16 mouse cellular contexts compared by ENCODE assay signal in the genomic region with DNA sequence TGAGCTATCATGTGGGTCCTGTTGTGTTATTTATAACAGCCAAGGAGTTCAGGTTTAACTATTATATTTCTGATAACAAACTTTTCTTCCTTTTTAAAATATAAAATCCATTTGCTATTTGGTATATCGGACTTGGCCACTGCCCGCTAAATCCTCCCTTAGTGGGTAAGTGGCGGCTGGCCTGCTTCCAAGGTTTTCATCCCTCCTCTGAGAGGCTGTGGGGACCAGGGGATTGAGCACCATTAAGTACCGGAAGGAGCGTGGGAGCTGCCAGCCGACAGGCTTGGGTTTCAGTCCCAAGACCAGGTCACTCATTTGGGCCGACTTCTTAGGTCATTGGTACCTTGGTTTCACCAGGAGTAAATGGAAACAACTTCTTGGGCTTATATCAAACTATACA. TPM values are rescaled to one million over a fixed set of nuclear protein-coding genes. Genes with fewer than 3 reads are reported as not detected.
DNase-seq lines count a peak whose midpoint lies in the region; ATAC-seq lines count a peak whose summit lies in the region.
"Had no signal": no experiment of that assay in that cellular context is flagged by ENCODE, and none has a peak within 500 bp of the region (broad histone marks: within the 10 kb centered on the region; RNA-seq: fewer than 3 reads in every experiment).

No protein-coding gene starts in this region.

- no peaks in the 10 kb centered on the region for H3K36me3 ChIP-seq in neural tube, embryonic 13.5 days
- H3K36me3 ChIP-seq: forebrain, embryonic 15.5 days; hindbrain, embryonic 12.5 days; intestine, embryonic 15.5 days; kidney, embryonic 15.5 days; limb, embryonic 13.5 days had no signal

- H3K9me3 ChIP-seq in neural tube, embryonic 13.5 days = no peaks in the 10 kb centered on the region
- H3K9me3 ChIP-seq: forebrain, embryonic 15.5 days; hindbrain, embryonic 12.5 days; intestine, embryonic 15.5 days; kidney, embryonic 15.5 days; limb, embryonic 13.5 days had no signal

- WGBS in neural tube, embryonic 13.5 days = 75% methylated on average over 7 of the region's 7 CpGs

- ATAC-seq in neural tube, embryonic 13.5 days (ENCODE audit: low read depth) = no peak
- ATAC-seq: forebrain, embryonic 15.5 days; intestine, embryonic 15.5 days had no signal

- peak; percentile 75 for DNase-seq in heart, adult 11 months
- DNase-seq in heart, postnatal 25 days (ENCODE audit: low spot score) = no peak
- DNase-seq in kidney, postnatal 10 days = peak; percentile 27
- DNase-seq in kidney, adult 9 months = no peak
- DNase-seq in neural tube, embryonic 10.5 days (ENCODE audit: extremely low spot score, low spot score) = no peak
- peak; percentile 17 for DNase-seq in lung, postnatal 36 days
- no peak for DNase-seq in embryo, embryonic 10.5 days (ENCODE audit: low spot score)
- DNase-seq: adrenal gland, adult 2 months had no signal

- peaks cover 20% of the 10 kb centered on the region for H3K4me1 ChIP-seq in neural tube, embryonic 13.5 days (replicated peaks)
- H3K4me1 ChIP-seq: hindbrain, embryonic 12.5 days had no signal

- no peak overlapping the region for H3K9ac ChIP-seq in neural tube, embryonic 13.5 days
- H3K9ac ChIP-seq: forebrain, embryonic 15.5 days; hindbrain, embryonic 12.5 days; intestine, embryonic 15.5 days; kidney, embryonic 15.5 days; limb, embryonic 13.5 days; liver, embryonic 14.5 days had no signal

- 0 out of 2 replicates have a peak overlapping the region, but pooled peaks have one; percentile 1 for H3K27ac ChIP-seq in neural tube, embryonic 13.5 days (replicated peaks)
- H3K27ac ChIP-seq: forebrain, embryonic 15.5 days; hindbrain, embryonic 12.5 days; intestine, embryonic 15.5 days; limb, embryonic 13.5 days; liver, embryonic 14.5 days had no signal

- intact Hi-C loops in heart, postnatal 25 days (cut with DNase I) = no loop called here

- no peak overlapping the region for H3K4me2 ChIP-seq in neural tube, embryonic 13.5 days
- H3K4me2 ChIP-seq: forebrain, embryonic 15.5 days; hindbrain, embryonic 12.5 days; kidney, embryonic 15.5 days; limb, embryonic 13.5 days had no signal

- no peak overlapping the region for H3K4me3 ChIP-seq in neural tube, embryonic 13.5 days
- H3K4me3 ChIP-seq: erythroblast, embryonic 14.5 days; forebrain, embryonic 15.5 days; hindbrain, embryonic 12.5 days; intestine, embryonic 15.5 days; kidney, embryonic 15.5 days; limb, embryonic 13.5 days had no signal

- no peaks in the 10 kb centered on the region for H3K27me3 ChIP-seq in neural tube, embryonic 13.5 days
- H3K27me3 ChIP-seq: forebrain, embryonic 15.5 days; hindbrain, embryonic 12.5 days; intestine, embryonic 15.5 days; kidney, embryonic 15.5 days; limb, embryonic 13.5 days had no signal

RNA-seq across cellular contexts. Expression of gene Slc44a1, which starts 10.5 kb away (rescaled TPM):
- 10 to 100 TPM; 30.8 to 34.6 TPM for total RNA-seq in heart, postnatal 25 days (2021)
- 11.9 and 13.3 TPM in 2 replicates for polyA plus RNA-seq in neural tube, embryonic 13.5 days (2015; fragmentation: Nextera tagmentation; extraction: Ambion mirVana)

Comparison
In these comparisons a context has a peak if more than half of its experiments do, and no peak if none do; other contexts are left out.
1. DNase-seq: peak in heart, adult 11 months (single experiment), kidney, postnatal 10 days (single experiment) and lung, postnatal 36 days (single experiment); none in heart, postnatal 25 days (single experiment), kidney, adult 9 months (single experiment), neural tube, embryonic 10.5 days (single experiment) and embryo, embryonic 10.5 days (single experiment).